Mouse (Mus musculus) urinary bladder, postnatal 25 days (tissue): ENCODE measurements around the gene Hivep2.

Source experiments
- DNase-seq: peaks from one replicate; pipeline ENCODE4 v3.0.0; 2022; ENCODE audit warnings: low spot score

Gene Hivep2

DNA sequence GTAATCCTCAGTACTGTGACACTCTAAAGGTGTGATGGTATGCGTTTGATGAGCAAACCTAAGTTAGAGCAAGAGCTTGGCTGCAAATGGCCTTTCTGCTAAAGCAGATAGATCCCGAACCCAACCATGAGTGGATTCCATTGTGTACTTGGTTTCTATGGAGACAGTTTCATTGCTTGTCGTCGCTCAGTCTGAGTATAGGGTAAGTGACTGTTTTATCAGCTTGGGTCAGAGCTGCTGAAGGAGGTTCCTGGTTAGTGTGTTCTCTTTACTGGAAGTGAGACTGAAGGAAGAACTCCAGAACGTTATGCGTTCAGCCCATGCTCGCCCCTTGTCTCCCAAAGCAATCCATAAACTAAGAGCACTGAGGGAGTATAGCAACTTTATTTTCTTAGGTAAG is 54.4 kb downstream of the Hivep2 start:
- no peak for DNase-seq

DNA sequence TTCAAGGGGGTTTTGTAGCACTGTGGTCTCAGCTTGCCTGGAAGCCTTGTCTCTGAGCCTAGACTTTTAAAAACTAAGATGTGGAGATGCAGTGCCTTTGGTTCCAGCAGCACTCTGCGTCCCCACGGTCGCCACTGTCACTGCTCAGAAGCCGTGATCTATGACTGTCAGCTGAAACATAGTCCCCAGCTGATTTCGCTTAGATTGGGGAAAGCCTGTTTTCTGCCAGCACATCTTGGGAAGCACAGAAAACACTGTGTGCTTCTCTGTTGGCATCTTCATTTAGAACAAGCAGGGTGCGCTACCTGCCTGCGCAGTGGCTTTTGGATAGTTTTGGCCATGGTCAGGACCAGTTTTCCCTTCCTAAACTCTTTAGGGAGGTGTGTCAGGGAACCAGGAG is 59.1 kb downstream of the Hivep2 start:
- DNase-seq, result no peak

GRCm38 (mm10) chr10:14027751-14028150 is 61.9 kb downstream of the Hivep2 start:
- no peak for DNase-seq

DNA sequence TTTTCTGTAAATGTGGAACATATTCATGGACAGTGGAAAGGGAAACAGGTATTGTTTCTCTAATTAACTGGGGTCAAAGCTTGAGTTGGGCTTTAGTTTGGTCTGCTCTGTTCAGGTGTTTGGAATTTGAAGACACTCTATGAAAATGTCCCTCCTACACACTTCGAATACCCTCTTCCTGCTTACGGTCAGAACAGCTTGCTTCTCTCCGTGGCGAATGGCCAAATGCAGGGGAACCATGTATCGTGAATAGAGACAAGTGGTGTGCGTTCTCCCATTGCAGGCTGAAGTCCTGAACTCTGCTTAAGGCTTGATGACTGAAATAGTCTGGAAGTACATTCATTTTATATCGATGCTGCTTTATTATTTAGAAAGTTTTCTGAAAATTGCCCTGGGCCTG is 63.1 kb downstream of the Hivep2 start:
- no peak for DNase-seq

- DNase-seq, result no peak
Measured at GRCm38 (mm10) chr10:14030458-14031035, 64.7 kb downstream of the Hivep2 start.

- DNase-seq, result no peak
Measured at GRCm38 (mm10) chr10:14032532-14032931, 66.7 kb downstream of the Hivep2 start.

DNA sequence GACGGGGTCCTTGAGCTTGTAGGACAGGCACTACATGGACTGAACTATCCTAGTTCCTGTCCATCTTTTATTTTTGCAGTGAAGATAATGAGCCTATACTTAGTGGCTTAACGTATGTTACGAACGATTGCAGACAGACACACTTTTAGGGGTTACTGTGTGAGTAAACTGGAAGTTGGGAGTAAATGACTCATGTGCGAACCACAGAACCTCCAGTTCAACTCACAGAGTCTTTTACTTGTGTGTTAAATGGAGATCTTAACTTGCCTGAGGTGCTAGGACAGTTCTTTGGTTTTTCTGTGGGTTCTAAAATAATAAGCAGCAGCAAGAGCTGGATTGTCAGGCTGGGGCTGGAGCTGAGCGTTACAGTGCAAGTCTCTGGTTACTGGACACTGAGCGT is 68.2 kb downstream of the Hivep2 start:
- no peak for DNase-seq

GRCm38 (mm10) chr10:14034790-14035189 is 68.9 kb downstream of the Hivep2 start:
- DNase-seq, result no peak

- DNase-seq, result no peak
Measured at GRCm38 (mm10) chr10:14035607-14036006, 69.7 kb downstream of the Hivep2 start.

- no peak for DNase-seq
Measured at GRCm38 (mm10) chr10:14036472-14036871, 70.6 kb downstream of the Hivep2 start.

DNA sequence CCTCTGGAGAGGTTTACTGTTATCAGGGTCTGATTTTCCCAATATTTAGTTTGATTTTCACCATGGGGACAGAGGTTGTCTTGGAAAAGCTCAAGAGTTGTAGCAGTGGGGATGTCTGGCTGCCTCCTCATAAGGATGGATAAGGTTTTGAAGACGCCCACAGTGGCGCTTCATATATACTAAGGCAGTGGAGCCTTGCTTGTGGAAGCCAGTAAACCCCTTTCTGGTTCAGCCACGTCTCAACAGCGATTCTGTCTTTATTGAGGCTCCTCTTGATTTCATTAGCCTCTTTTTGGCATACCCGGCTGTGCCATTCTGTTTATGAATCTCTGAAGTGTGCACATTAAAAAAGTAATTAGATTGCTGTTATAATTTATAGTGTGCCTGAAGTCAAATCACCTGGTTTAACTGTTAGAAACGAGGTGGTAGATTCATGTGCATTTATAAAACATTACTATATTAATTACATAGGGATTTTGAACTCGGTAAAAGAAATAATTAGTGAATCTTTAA is 72.2 kb downstream of the Hivep2 start:
- DNase-seq, result no peak

GRCm38 (mm10) chr10:14040716-14041470 is 75.0 kb downstream of the Hivep2 start:
- DNase-seq, result no peak

- no peak for DNase-seq
Measured at GRCm38 (mm10) chr10:14041606-14042005, 75.7 kb downstream of the Hivep2 start.

GRCm38 (mm10) chr10:14042539-14043348 is 76.9 kb downstream of the Hivep2 start:
- DNase-seq, result no peak

DNA sequence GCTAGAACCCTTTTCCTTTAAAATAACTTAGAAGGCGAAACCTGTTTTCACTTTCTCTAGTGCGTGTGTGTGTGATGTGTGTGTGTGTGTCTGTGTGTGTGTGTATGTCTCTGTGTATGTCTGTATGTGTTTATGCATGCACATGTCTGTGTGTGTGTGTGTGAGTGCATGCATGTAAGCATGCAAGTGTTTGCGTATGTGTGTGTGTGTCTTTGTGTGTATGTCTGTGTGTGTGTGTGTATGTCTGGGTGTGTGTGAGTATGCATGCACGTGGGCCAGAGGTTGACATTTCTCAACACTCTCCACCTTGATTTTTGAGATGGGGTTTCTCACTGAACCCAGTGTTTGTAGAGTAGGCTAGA is 77.5 kb downstream of the Hivep2 start:
- DNase-seq, result no peak

DNA sequence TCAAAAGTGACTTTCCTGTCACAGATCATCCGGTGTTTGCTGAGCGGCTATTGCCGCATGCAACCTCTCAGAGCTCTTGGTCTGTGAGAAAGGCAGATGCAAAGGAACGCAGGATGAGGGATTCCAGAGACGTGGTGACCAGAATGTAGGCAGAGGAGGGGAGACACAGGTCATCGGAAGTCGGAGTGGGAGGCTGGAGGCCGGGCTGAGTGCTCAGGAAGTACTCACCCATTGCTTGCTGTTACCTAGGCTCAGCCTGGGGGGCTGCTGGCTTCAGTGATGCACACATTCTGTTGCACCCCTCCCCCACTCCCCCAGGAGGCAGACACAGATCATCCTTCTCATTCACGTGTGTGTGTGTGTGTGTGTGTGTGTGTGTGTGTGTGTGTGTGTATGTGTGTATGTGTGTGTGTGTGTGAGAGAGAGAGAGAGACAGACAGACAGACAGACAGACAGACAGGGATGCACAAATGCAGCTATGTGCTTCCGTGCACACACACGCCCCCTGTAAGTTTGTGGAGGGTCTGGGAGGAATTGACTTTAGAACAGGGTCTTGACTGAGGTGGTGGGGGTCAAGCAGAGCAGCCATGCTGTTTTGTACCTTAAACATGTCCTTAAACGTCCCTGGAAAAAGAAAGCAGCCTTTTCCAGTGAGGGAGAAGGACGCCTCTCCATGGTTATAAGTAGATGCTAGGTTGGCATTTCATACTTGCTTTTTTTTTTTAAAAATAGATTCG is 78.3 kb downstream of the Hivep2 start:
- no peak for DNase-seq

DNA sequence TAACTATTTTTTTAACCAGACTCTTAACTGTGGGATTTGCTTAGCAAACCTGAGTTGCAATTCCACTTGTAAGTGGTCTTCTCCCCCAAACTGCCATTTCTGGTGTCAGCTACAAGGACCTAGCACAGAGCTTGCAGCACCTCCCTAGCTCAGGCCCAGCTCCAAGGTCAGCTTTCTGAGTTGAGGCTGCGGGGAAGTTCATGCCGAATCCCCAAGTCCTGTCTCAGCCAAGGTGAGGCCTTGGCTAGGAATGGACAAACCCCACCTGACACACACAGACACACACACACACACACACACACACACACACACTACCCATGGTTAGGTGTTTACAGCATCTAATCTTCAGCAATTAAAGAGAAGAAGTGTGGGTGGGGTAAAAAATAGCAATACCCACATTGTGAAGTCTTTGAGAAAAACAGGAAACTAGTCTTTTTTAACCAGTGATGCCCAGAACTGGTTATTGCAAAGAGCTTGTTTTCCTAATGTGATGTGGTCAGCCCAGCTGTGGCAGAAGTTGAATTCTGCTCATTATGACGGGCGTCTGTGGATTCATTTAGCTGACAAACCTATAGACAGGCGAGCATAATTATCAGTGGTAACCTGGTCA is 79.0 kb downstream of the Hivep2 start:
- DNase-seq, result no peak

DNA sequence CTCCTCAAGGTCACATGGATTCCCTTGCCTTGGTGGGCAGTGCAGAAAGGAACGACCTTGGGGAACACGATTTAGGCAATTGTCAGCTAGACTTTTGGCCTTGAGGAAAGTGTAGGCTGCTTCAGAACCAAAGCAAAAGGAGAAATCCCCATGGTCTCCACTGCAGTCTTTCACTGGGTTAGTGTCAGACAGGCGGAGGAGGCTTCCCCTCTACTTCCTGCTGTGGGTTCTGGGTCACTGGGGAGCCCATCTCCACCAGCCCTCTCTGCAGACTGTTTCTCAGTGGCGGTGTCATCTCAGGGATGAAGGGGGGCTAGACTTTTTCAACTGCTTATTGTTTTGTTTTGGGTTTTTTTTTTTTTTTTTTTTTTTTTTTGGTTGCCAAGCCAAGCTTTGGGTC is 79.9 kb downstream of the Hivep2 start:
- DNase-seq, result no peak

DNA sequence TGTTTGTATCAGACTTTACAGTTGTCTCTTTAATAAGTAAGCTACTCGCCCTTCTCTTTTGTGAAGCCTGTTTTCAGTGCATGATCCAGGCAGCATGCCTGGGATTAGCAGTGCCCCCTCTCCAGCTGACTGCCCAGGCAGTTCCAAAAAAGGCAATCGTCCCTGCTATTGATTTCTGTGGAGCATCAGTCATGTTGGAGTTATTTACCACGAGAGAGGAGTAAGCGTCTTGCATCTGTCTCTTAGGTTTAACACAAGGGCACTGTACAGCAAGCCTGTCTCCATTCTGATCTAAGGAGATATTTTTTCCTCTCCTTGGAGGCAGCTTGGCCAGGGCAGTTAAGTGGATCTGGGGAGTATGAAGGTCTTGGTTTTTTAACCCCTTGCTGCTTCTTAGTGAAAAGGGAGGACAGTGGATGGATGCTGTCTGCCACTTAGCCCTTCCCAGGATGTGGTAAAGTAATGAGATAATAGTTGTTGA is 80.3 kb downstream of the Hivep2 start:
- no peak for DNase-seq

- DNase-seq, result no peak
Measured at GRCm38 (mm10) chr10:14046935-14047334, 81.1 kb downstream of the Hivep2 start.

DNA sequence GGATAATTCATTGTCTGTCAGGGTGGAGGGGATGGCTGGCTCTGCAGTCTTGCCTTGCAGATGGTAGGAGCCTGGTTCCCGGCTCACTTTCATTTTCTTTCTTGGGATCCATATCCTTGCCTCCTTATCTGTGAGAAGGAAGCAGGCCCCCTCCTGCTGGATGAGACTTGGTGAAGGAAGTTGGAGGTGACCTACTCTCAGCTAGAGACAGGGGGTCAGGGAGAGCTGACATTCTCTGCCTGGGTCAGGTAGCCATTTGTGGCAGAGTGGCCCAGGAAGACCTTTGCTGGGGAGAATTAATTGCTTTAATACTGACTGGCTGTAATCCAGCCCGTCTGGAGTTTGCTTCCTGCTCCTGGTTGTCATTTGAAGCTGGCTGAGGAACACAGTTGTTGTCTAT is 81.8 kb downstream of the Hivep2 start:
- DNase-seq, result no peak
